Mouse (Mus musculus): ENCODE results near the gene Optn. TPM values are rescaled to one million over a fixed set of nuclear protein-coding genes. Genes with fewer than 3 reads are reported as not detected.
A peak's percentile ranks its signal among the peaks of the same experiment; 100 is the strongest.

Gene Optn
- total RNA-seq, 2 experiments from 2014 or later = 20.1 to 20.7 TPM

DNA sequence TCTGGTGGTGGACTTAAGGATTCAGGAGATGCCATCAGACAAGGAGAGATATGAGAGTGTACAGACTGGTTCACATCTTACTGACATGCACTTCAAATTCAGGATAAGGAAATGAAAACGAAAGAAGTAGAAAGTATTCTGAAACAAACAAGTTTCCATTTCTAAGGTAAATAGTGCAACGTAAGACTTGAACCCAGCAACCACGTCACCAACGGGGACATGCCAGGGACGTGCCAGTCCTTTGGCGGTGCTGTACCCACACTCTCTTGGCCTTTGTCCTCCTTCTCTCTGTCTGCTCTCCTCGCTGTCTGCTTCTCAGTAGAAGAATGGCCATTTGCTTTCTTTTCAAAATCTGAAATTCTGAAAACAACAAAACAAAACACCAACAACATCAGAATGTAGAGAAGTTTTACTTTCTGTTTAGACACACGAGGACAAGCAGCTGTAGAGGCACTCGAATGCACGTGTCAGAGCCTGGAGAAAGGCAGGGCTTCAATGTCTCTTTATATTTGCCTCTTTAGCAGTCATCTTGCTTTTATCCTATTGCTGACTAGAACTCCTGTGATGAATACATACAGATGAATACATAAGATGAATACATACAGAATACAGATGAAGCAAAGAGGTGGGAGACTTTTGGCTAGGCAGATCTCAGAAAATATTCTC lies 27.3 kb downstream of the Optn start:
- intact Hi-C loops (cut with DNase I) = no loop called here
- DNase-seq (ENCODE audit: extremely low spot score in 1 of 2, low spot score in 2 of 2) = no peak

GRCm38 (mm10) chr2:5035241-5035640 lies 28.6 kb downstream of the Optn start:
- intact Hi-C loops (cut with DNase I) = no loop called here
- DNase-seq (ENCODE audit: extremely low spot score in 1 of 2, low spot score in 2 of 2) = no peak

- intact Hi-C loops (cut with DNase I) = no loop called here
- DNase-seq (ENCODE audit: extremely low spot score in 1 of 2, low spot score in 2 of 2) = no peak
These were observed 29.1 kb downstream of the Optn start for GRCm38 (mm10) chr2:5034801-5035200.

DNA sequence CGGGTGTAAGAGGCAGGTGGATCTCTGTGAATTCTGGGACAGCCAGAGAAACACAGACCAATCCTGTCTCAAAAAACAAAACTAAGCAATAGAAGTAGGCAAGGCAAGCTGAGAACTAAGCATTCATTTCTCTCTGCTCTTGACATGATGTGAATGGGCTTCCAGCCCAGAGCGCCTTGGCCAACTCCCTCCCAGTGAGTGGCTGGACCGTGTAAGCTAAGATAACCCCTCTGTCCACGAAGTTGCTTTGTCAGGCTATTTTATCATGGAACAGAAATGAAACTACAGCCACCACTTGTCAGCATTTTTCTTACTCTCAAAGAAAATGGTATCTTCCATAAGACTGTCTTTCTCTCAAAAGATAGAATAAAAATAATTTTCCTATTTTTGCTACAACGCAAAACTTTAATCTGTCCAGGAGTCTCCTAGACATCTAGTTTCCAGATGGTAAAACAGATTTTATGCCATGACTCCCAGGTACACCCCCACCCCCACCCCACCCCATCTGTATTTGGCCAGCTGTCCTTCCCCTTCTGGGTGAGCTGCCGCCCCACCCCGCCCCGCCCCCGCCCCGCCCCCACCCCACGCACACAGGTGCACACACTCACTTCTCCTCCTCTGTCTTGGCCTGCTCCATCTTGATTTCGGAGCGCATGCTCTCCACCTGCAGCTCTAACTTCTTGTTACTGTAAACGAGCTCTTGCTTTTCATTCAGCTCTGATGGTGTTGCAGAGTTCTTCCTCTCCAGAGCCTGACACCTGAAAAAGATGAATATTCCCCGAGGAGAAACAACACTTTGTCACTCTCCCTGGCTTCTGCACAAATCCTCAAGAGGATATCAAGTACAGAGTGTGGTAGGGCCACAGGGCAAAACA lies 30.1 kb downstream of the Optn start:
- intact Hi-C loops (cut with DNase I) = no loop called here
- DNase-seq (ENCODE audit: extremely low spot score in 1 of 2, low spot score in 2 of 2) = no peak

DNA sequence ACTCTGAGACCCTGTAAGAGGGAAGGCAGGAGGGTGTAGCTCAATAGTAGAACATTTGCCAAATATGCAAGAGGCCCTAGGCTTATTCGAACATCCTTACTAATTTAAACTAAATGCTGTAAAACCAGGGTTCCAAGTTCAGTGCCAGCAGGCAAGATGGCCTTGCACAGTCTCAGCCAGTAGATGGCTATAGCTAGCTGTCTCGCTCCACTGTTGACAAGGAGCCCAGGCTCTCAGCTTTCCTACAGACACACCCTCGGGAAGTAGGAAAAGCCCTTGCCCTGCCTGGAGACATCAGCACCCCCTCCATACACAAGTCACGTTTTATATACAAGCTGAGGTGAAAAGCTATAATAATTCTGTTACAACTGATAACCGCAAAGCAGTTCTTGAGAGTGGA lies 31.2 kb downstream of the Optn start:
- no peak for DNase-seq (ENCODE audit: extremely low spot score in 1 of 2, low spot score in 2 of 2)
- intact Hi-C loops (cut with DNase I) = no loop called here

DNA sequence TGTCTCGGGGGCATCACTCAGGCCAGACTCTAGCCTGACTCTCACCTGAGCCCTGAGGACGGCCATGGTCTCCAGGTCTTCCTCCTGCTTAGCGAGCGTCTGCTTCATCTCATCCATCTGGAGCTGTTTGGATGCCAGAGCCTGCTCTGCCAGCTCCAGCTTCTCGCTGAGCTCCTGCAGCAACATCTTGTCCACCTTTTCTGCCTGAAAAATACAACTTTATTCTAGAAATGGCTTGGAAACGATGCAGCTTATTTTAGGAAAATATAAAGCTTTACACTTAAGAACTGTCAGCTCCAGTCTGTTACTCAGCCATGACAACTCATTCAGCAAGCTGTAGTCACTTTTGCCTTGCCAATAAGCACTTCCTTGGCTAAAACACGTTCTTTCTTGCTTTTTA lies 32.6 kb downstream of the Optn start:
- peak in 1 of 2 experiments; percentile 47 for DNase-seq (ENCODE audit: extremely low spot score in 1 of 2, low spot score in 2 of 2)
- intact Hi-C loops (cut with DNase I) = no loop called here

DNA sequence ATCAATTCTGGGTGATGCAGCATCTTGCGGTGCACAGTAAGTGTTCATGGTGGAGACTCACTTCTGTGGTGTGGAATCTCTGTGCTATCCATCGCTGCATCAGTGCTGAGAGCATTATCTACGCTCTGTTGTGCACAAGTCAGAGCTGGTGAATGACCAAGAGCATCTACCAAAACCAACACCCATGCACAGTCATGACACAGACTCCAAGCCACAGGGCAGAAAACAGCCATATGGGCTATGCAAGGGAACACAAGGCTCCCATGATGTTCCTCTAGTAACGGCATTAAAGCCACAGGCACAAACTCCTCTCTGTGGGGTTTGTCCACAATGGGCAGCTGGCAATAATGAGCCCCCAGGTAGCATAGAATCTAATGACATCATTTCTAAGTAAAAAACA lies 34.0 kb downstream of the Optn start:
- intact Hi-C loops (cut with DNase I) = no loop called here
- DNase-seq (ENCODE audit: extremely low spot score in 1 of 2, low spot score in 2 of 2) = no peak

DNA sequence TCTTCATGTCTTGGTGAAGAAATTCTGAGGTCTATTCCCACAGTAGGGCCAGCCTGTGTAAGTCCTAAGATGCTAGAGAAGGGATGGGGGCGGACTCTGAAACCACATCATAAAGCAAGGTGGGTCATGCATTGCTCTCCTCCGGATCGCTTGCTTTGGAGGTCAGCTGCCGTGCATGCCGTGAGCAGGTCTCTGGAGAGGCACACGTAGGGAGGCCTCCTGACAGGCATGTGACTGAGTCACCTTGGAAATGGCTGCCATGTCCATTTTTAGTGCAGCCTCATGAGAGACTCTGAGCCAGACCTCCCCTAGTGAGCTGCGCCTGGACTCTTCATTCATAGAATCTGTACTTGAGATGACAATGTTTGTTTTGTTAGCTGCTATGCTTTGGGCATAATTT lies 35.8 kb downstream of the Optn start:
- DNase-seq (ENCODE audit: extremely low spot score in 1 of 2, low spot score in 2 of 2) = no peak
- intact Hi-C loops (cut with DNase I) = no loop called here

DNA sequence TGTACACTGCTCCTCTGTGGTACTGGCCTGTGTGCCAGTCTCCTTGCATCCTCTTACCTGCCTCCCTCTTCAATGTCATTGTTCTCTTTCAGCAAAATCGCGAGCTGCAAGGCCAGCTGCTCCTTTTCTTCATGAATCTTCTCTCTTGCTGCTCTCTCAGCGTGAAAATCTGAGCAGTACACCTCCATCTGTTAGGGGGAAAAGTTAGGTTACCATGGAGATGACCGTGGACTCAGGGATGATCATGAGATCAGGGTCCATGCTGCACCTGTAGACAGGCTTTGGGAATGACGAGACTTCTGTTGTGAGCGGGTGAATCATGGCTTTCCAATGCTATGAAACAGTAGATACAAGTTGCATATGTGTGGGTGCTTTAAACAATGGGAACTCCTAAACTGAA lies 36.8 kb downstream of the Optn start:
- intact Hi-C loops (cut with DNase I) = no loop called here
- DNase-seq (ENCODE audit: extremely low spot score in 1 of 2, low spot score in 2 of 2) = no peak

- intact Hi-C loops (cut with DNase I) = no loop called here
- no peak for DNase-seq (ENCODE audit: extremely low spot score in 1 of 2, low spot score in 2 of 2)
These were observed 38.6 kb downstream of the Optn start for GRCm38 (mm10) chr2:5025162-5025733.

GRCm38 (mm10) chr2:5023699-5024399 lies 40.0 kb downstream of the Optn start:
- DNase-seq (ENCODE audit: extremely low spot score in 1 of 2, low spot score in 2 of 2) = no peak
- intact Hi-C loops (cut with DNase I) = no loop called here

- DNase-seq (ENCODE audit: extremely low spot score in 1 of 2, low spot score in 2 of 2) = no peak
- intact Hi-C loops (cut with DNase I) = no loop called here
These were observed 40.6 kb downstream of the Optn start for GRCm38 (mm10) chr2:5023275-5023674.

DNA sequence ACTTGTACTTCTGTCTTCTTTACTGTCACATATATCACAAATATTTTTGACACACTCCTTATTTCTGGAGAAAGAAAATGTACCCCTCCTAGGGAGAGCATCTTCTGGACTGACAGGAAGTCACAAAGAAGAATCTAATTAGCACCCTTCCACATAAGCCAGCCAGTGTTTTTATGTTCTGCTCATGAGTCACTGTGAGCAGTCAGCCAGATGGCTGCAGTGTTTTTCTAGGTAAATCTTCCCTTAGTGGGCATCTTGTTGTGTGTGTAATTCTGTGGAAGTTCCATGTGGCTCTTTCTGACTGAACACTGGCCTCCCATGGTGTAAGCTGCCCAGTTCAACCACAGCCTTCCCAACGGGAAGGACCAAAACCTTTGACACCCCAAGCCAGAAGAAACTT lies 44.1 kb downstream of the Optn start:
- no peak for DNase-seq (ENCODE audit: extremely low spot score in 1 of 2, low spot score in 2 of 2)
- intact Hi-C loops (cut with DNase I) = no loop called here

GRCm38 (mm10) chr2:5016922-5017321 lies 46.9 kb downstream of the Optn start:
- intact Hi-C loops (cut with DNase I) = no loop called here
- no peak for DNase-seq (ENCODE audit: extremely low spot score in 1 of 2, low spot score in 2 of 2)

DNA sequence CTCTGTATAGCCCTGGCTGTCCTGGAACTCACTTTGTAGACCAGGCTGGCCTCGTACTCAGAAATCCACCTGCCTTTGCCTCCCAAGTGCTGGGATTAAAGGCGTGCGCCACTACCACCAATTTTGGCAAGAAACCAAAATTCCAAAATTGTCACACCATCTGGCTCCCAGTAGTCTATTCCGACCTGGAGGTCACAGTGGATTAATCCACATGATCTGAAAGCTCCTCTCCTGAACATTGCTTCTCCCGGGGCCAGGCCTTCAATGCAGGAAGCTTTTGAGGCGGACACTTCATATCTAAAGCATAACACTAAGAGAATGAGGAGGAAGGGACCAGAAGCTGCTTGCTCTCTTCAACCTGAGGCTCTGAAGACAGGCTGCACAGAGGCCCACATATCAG lies 48.3 kb downstream of the Optn start:
- intact Hi-C loops (cut with DNase I) = no loop called here
- no peak for DNase-seq (ENCODE audit: extremely low spot score in 1 of 2, low spot score in 2 of 2)

DNA sequence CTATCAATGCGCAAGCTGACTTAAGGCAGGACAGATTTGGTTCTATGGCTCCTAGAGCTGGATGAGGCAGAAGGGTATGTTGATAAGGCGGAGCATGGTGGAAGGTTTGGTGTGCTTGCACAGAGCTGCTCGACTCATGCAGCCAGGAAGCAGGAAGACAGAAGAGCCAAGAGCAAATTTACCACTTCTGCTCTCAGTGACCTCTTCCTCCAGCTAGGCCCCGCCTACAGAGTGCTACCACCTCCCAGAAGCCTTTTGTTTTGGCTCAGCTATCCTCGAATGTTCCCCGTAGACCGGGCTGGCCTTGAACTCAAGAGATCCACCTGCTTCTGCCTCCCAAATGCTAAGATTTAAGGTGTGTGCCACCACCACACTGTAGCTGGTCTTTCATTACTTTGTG lies 49.2 kb downstream of the Optn start:
- intact Hi-C loops (cut with DNase I) = no loop called here
- DNase-seq (ENCODE audit: extremely low spot score in 1 of 2, low spot score in 2 of 2) = no peak

DNA sequence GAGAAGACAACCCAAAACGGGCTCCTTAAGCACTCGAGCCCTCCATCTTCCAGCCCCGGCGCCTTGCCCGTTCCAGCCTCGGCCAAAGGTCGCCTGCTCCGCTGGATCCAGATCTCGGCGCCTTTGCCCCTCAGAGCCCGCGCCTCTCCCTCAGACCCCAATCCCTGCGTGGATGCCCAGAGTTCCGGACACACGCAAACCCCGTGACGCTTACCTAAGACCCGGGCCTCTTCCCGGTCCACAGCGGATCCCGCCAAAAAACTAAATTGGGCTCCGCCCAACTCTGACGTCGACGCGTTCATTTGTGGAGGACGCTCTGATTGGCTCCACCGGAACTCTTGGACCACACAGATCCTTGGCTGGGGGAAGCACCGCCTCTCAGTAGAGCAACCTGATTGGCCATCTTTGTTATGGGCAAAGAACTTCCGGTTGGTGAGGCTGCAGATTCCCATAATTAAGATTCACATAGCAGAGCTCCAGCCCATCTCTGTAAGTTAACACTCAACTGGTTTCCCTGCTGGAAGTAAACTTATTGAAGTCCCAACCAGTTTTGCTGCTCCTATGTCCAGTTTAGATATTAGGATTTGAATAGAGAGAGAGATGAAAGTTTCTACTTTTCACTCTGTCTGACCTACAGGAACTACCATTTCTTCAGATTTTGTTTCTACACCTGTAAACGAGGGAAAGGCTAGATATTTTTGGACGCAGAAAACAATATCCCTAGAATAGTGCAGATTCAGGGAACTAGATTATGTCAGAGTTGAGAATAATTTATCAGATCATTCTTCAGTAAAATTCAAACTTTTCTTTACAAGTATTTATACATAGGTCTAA lies 51.1 kb downstream of the Optn start, which contains the start of gene Mcm10:
Gene Mcm10 (minus strand): TSS at position 301 of the 834 bp plus-strand sequence.
- intact Hi-C loops (cut with DNase I) = no loop called here
- peak; percentile 94 to 95 for DNase-seq (ENCODE audit: extremely low spot score in 1 of 2, low spot score in 2 of 2)

GRCm38 (mm10) chr2:5011898-5012490 lies 51.9 kb downstream of the Optn start:
- intact Hi-C loops (cut with DNase I) = no loop called here
- DNase-seq (ENCODE audit: extremely low spot score in 1 of 2, low spot score in 2 of 2) = no peak

Data from left cerebral cortex, postnatal 10 days (tissue).